Mouse (Mus musculus) forebrain, postnatal 0 days (tissue): ENCODE measurements at regions not wholly inside any gene's neighbourhood (a gene's known extent, or its start where the extent isn't known, plus 50 kb on each side); places are given as distances from the start of the nearest gene placed in this dataset.

Source experiments
- ATAC-seq: fragments of 200-750 bp; cut with Nextera tagmentation; 2 replicates; pipeline ENCODE4 v1.8.0; 2017; ENCODE audit warnings: mild to moderate bottlenecking, moderate library complexity
- DNase-seq: peaks from one replicate; pipeline ENCODE4 v3.0.0-alpha.2; 2015
- H3K27ac ChIP-seq: fragments of 300-500 bp; sonication (generic); 2 replicates; pipeline ENCODE4 v1.5.1; 2014; ENCODE audit warnings: low read depth, mild to moderate bottlenecking, antibody characterized with exemption, low read length, moderate library complexity, mixed read lengths
- H3K27me3 ChIP-seq: fragments of 300-500 bp; sonication (generic); 2 replicates; pipeline ENCODE4 v1.6.1; 2014; ENCODE audit warnings: mild to moderate bottlenecking, low read length, mixed read lengths; ENCODE audit not compliant: insufficient read depth
- H3K36me3 ChIP-seq: fragments of 300-500 bp; sonication (generic); 2 replicates; pipeline ENCODE4 v1.6.1; 2014; ENCODE audit warnings: mild to moderate bottlenecking, moderate library complexity; ENCODE audit not compliant: insufficient read depth
- H3K4me1 ChIP-seq: fragments of 300-500 bp; sonication (generic); 2 replicates; pipeline ENCODE4 v1.6.1; 2014; ENCODE audit warnings: antibody characterized with exemption; ENCODE audit not compliant: insufficient read depth
- H3K4me2 ChIP-seq: fragments of 300-500 bp; sonication (generic); 2 replicates; pipeline ENCODE4 v1.6.1; 2014; ENCODE audit warnings: low read depth, mild to moderate bottlenecking, moderate library complexity
- H3K4me3 ChIP-seq: fragments of 300-500 bp; sonication (generic); 2 replicates; pipeline ENCODE4 v1.5.1; 2014; ENCODE audit warnings: low read depth, low read length, mixed read lengths
- H3K9ac ChIP-seq: fragments of 300-500 bp; sonication (generic); 2 replicates; pipeline ENCODE4 v1.6.1; 2014; ENCODE audit warnings: mild to moderate bottlenecking
- H3K9me3 ChIP-seq: fragments of 300-500 bp; sonication (generic); 2 replicates; pipeline ENCODE4 v1.6.1; 2016; ENCODE audit warnings: low read length
- CTCF ChIP-seq: sonication (generic); IDR thresholded peaks from 2 replicates; pipeline ENCODE4 v1.5.1; 2016; ENCODE audit warnings: antibody characterized with exemption, control low read depth, low read depth
- WGBS: fragments of 180-500 bp; shearing (Covaris S2); extraction: QIAGEN DNeasy Blood & Tissue Kit; methylation state at CpG from one replicate; pipeline ENCODE4 v1.1.7; 2014; 5-methylcytosine and 5-hydroxymethylcytosine counted together

- Histone ChIP-seq H3K27ac (no peak overlapping the region), H3K36me3 (no peaks in the 10 kb centered on the region), H3K27me3 (no peaks in the 10 kb centered on the region), H3K9ac (no peak overlapping the region), H3K4me1 (no peaks in the 10 kb centered on the region), H3K4me2 (no peak overlapping the region), H3K9me3 (no peaks in the 10 kb centered on the region), H3K4me3 (no peak overlapping the region)
- TF ChIP-seq CTCF: no peak
- 40% methylated on average over 5 of the region's 5 CpGs for WGBS
- ATAC-seq (no peak), DNase-seq (no peak)
Measured at GRCm38 (mm10) chr1:137174081-137174480, 213.8 kb upstream of the Nr5a2 start.

GRCm38 (mm10) chr1:137172128-137172527 is 211.9 kb upstream of the Nr5a2 start:
- no peak overlapping the region for H3K4me3 ChIP-seq
- WGBS: 84% methylated on average over 6 of the region's 6 CpGs
- H3K9ac ChIP-seq: no peak overlapping the region
- no peak for DNase-seq
- H3K36me3 ChIP-seq: no peaks in the 10 kb centered on the region
- H3K4me2 ChIP-seq: no peak overlapping the region
- TF ChIP-seq CTCF: no peak
- H3K27me3 ChIP-seq: no peaks in the 10 kb centered on the region
- no peaks in the 10 kb centered on the region for H3K9me3 ChIP-seq
- H3K4me1 ChIP-seq: no peaks in the 10 kb centered on the region
- no peak overlapping the region for H3K27ac ChIP-seq
- no peak for ATAC-seq

GRCm38 (mm10) chr1:137171451-137171850 is 211.2 kb upstream of the Nr5a2 start:
- Histone ChIP-seq H3K9me3 (no peaks in the 10 kb centered on the region), H3K4me2 (no peak overlapping the region), H3K4me3 (no peak overlapping the region), H3K4me1 (no peaks in the 10 kb centered on the region), H3K36me3 (no peaks in the 10 kb centered on the region), H3K27me3 (no peaks in the 10 kb centered on the region), H3K27ac (no peak overlapping the region), H3K9ac (no peak overlapping the region)
- DNase-seq (no peak), ATAC-seq (no peak)
- 71% methylated on average over 5 of the region's 5 CpGs for WGBS
- no peak for TF ChIP-seq CTCF

GRCm38 (mm10) chr1:137147891-137148290 is 187.6 kb upstream of the Nr5a2 start:
- WGBS: 72% methylated on average over 3 of the region's 3 CpGs
- H3K36me3 ChIP-seq: no peaks in the 10 kb centered on the region
- no peak overlapping the region for H3K4me3 ChIP-seq
- H3K27me3 ChIP-seq: no peaks in the 10 kb centered on the region
- ATAC-seq (no peak), DNase-seq (no peak)
- no peaks in the 10 kb centered on the region for H3K9me3 ChIP-seq
- no peak overlapping the region for H3K9ac ChIP-seq
- no peak overlapping the region for H3K27ac ChIP-seq
- no peaks in the 10 kb centered on the region for H3K4me1 ChIP-seq
- no peak for TF ChIP-seq CTCF
- no peak overlapping the region for H3K4me2 ChIP-seq

GRCm38 (mm10) chr1:137141879-137142570 is 181.8 kb upstream of the Nr5a2 start:
- Histone ChIP-seq H3K36me3 (no peaks in the 10 kb centered on the region), H3K4me1 (no peaks in the 10 kb centered on the region), H3K27me3 (no peaks in the 10 kb centered on the region), H3K4me3 (no peak overlapping the region), H3K9ac (no peak overlapping the region), H3K9me3 (no peaks in the 10 kb centered on the region), H3K27ac (no peak overlapping the region), H3K4me2 (no peak overlapping the region)
- WGBS: 86% methylated on average over 13 of the region's 13 CpGs
- ATAC-seq (no peak), DNase-seq (no peak)
- no peak for TF ChIP-seq CTCF

- ATAC-seq (no peak), DNase-seq (no peak)
- Histone ChIP-seq H3K27me3 (no peaks in the 10 kb centered on the region), H3K9me3 (no peaks in the 10 kb centered on the region), H3K36me3 (no peaks in the 10 kb centered on the region), H3K27ac (no peak overlapping the region), H3K9ac (no peak overlapping the region), H3K4me2 (no peak overlapping the region), H3K4me3 (no peak overlapping the region), H3K4me1 (no peaks in the 10 kb centered on the region)
- 95% methylated on average over 5 of the region's 5 CpGs for WGBS
- no peak for TF ChIP-seq CTCF
Measured at GRCm38 (mm10) chr1:137141372-137141771, 181.1 kb upstream of the Nr5a2 start.

GRCm38 (mm10) chr1:137136156-137136555 is 175.9 kb upstream of the Nr5a2 start:
- no peak for TF ChIP-seq CTCF
- no peaks in the 10 kb centered on the region for H3K4me1 ChIP-seq
- H3K9me3 ChIP-seq: no peaks in the 10 kb centered on the region
- no peak overlapping the region for H3K27ac ChIP-seq
- H3K4me2 ChIP-seq: no peak overlapping the region
- H3K27me3 ChIP-seq: no peaks in the 10 kb centered on the region
- peak; percentile 67 for ATAC-seq
- no peak overlapping the region for H3K9ac ChIP-seq
- no peaks in the 10 kb centered on the region for H3K36me3 ChIP-seq
- no peak for DNase-seq
- 68% methylated on average over 7 of the region's 7 CpGs for WGBS
- H3K4me3 ChIP-seq: no peak overlapping the region

- Histone ChIP-seq H3K27ac (no peak overlapping the region), H3K36me3 (no peaks in the 10 kb centered on the region), H3K4me1 (no peaks in the 10 kb centered on the region), H3K9ac (no peak overlapping the region), H3K4me3 (no peak overlapping the region), H3K9me3 (no peaks in the 10 kb centered on the region), H3K27me3 (no peaks in the 10 kb centered on the region), H3K4me2 (no peak overlapping the region)
- ATAC-seq (no peak), DNase-seq (no peak)
- 48% methylated on average over 7 of the region's 7 CpGs for WGBS
- TF ChIP-seq CTCF: no peak
Measured at GRCm38 (mm10) chr1:137133734-137134133, 173.5 kb upstream of the Nr5a2 start.
